Mouse (Mus musculus) lung, postnatal 0 days (tissue): ENCODE measurements around the gene Rabac1. TPM values are rescaled to one million over a fixed set of nuclear protein-coding genes. Genes with fewer than 3 reads are reported as not detected.

Experiments
- ATAC-seq: fragments of 200-750 bp; cut with Nextera tagmentation; 2 replicates; pipeline ENCODE4 v1.8.0; 2017; ENCODE audit warnings: moderate library complexity
- DNase-seq: peaks from one replicate; pipeline ENCODE4 v3.0.0-alpha.2; 2016; ENCODE audit warnings: low spot score
- H3K27ac ChIP-seq: fragments of 300-500 bp; sonication (generic); 2 replicates; pipeline ENCODE4 v1.5.1; 2014; ENCODE audit warnings: antibody characterized with exemption, mild to moderate bottlenecking, low read length, mixed read lengths
- H3K27me3 ChIP-seq: fragments of 300-500 bp; sonication (generic); replicated peaks from 2 replicates; pipeline ENCODE4 v1.6.1; 2014; ENCODE audit warnings: low read length, mixed read lengths; ENCODE audit not compliant: insufficient read depth
- H3K36me3 ChIP-seq: fragments of 300-500 bp; sonication (generic); 2 replicates; pipeline ENCODE4 v1.6.1; 2014; ENCODE audit warnings: low read length, mixed read lengths; ENCODE audit not compliant: insufficient read depth
- H3K4me1 ChIP-seq: fragments of 300-500 bp; sonication (generic); 2 replicates; pipeline ENCODE4 v1.6.1; 2014; ENCODE audit warnings: antibody characterized with exemption, low read depth, low read length, mixed read lengths; ENCODE audit not compliant: insufficient read depth
- H3K4me2 ChIP-seq: fragments of 300-500 bp; sonication (generic); replicated peaks from 2 replicates; pipeline ENCODE4 v1.6.1; 2014; ENCODE audit warnings: low read depth, mild to moderate bottlenecking, low read length, moderate library complexity, mixed read lengths
- H3K4me3 ChIP-seq: fragments of 300-500 bp; sonication (generic); 2 replicates; pipeline ENCODE4 v1.5.1; 2014; ENCODE audit warnings: low read depth, low read length
- H3K9ac ChIP-seq: fragments of 300-500 bp; sonication (generic); replicated peaks from 2 replicates; pipeline ENCODE4 v1.6.1; 2014; ENCODE audit warnings: low read depth, mild to moderate bottlenecking
- H3K9me3 ChIP-seq: fragments of 300-500 bp; sonication (generic); 2 replicates; pipeline ENCODE4 v1.6.1; 2016; ENCODE audit warnings: low read length, mixed read lengths
- CTCF ChIP-seq: IDR thresholded peaks from 2 replicates; pipeline ENCODE4 v1.5.1; 2016; ENCODE audit warnings: antibody characterized with exemption, mild to moderate bottlenecking
- EP300 ChIP-seq: IDR thresholded peaks from 2 replicates; pipeline ENCODE4 v1.6.1; 2016; ENCODE audit warnings: antibody characterized with exemption, mild to moderate bottlenecking, control low read depth
- WGBS: fragments of 180-500 bp; shearing (Covaris S2); extraction: QIAGEN DNeasy Blood & Tissue Kit; methylation state at CpG from one replicate; pipeline ENCODE4 v1.1.7; 2014; 5-methylcytosine and 5-hydroxymethylcytosine counted together
- polyA plus RNA-seq: library from polyadenylated mRNA; unstranded; fragments of >200 nt; fragmentation: Nextera tagmentation; extraction: Ambion mirVana; gene quantifications from 2 replicates; pipeline ENCODE4 v1.2.1, GENCODE M21; 2015

Rabac1 gene
- polyA plus RNA-seq, 1 experiment from 2014 or later = 561 TPM

DNA sequence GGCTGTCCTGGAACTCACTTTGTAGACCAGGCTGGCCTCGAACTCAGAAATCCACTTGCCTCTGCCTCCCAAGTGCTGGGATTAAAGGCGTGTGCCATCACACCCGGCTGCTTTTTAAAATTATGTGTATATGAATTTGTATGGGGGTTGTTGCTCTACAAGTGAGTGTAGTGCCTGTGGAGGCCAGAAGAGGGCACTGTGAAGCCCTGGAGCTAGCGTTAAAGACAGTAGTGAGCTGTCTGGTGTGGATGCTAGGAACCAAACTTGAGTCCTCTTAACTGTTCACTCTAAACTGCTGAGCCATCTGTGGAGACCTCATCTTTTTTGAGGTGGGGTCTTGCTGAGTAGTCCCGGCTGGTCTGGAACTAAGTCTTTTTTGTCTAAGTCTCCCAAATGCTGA is 13.2 kb upstream of the Rabac1 start:
- H3K4me1 ChIP-seq = no peaks in the 10 kb centered on the region
- WGBS = 63% methylated on average over 5 of the region's 5 CpGs
- ATAC-seq = no peak
- H3K9ac ChIP-seq = no peak overlapping the region
- H3K27ac ChIP-seq = no peak overlapping the region
- H3K4me2 ChIP-seq = no peak overlapping the region
- no peak overlapping the region for H3K4me3 ChIP-seq
- TF ChIP-seq CTCF = peak; percentile 30; the same call in 1 of the 2 replicates
- no peak for TF ChIP-seq EP300
- H3K9me3 ChIP-seq = no peaks in the 10 kb centered on the region
- H3K27me3 ChIP-seq = no peaks in the 10 kb centered on the region
- H3K36me3 ChIP-seq = no peaks in the 10 kb centered on the region
- DNase-seq = no peak

DNA sequence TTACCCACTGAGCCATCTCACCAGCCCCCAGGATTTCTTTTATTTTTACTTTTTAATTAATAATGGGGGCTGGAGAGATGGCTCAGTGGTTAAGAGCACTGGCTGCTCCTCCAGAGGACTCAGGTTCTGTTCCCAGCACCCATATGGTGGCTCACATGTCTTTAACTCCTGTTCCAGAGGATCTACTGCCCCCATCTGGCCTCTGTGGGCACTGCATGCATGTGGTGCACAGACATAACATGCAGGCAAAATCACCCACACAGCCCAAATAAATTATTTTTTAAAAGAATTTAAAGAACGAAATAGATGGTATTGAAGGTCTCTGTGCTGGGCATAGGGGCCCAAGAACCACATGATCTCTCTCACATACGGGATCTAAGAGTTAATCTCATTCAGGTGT is 11.8 kb upstream of the Rabac1 start:
- H3K4me2 ChIP-seq = no peak overlapping the region
- no peaks in the 10 kb centered on the region for H3K36me3 ChIP-seq
- ATAC-seq = no peak
- no peak overlapping the region for H3K4me3 ChIP-seq
- no peaks in the 10 kb centered on the region for H3K27me3 ChIP-seq
- H3K9me3 ChIP-seq = no peaks in the 10 kb centered on the region
- TF ChIP-seq CTCF (no peak), EP300 (no peak)
- no peak overlapping the region for H3K9ac ChIP-seq
- no peak for DNase-seq
- 85% methylated on average over 2 of the region's 2 CpGs for WGBS
- H3K4me1 ChIP-seq = no peaks in the 10 kb centered on the region
- H3K27ac ChIP-seq = no peak overlapping the region

DNA sequence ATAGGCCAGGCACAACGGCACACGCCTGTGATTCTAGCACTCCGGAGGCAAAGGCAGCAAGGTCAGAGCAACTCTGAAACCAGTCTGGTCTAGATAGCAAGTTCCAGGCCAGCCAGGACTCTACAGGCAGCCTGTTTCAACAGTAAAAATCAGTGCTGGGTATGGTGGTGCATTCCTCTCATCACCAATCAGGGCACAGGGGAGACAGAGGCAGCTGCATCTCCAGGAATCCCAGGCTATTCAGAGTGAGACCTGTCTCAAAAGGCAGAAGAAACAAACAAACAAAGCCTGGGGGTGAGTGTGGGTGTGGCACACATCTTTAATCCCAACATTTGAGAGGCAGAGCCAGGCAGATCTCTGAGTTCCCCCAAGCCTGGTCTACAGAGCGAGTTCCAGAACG is 10.8 kb upstream of the Rabac1 start:
- Histone ChIP-seq H3K4me1 (no peaks in the 10 kb centered on the region), H3K36me3 (no peaks in the 10 kb centered on the region), H3K9me3 (no peaks in the 10 kb centered on the region), H3K9ac (no peak overlapping the region), H3K27me3 (no peaks in the 10 kb centered on the region), H3K4me3 (no peak overlapping the region), H3K27ac (no peak overlapping the region), H3K4me2 (no peak overlapping the region)
- 84% methylated on average over 5 of the region's 5 CpGs for WGBS
- DNase-seq (no peak), ATAC-seq (no peak)
- TF ChIP-seq CTCF (no peak), EP300 (no peak)

DNA sequence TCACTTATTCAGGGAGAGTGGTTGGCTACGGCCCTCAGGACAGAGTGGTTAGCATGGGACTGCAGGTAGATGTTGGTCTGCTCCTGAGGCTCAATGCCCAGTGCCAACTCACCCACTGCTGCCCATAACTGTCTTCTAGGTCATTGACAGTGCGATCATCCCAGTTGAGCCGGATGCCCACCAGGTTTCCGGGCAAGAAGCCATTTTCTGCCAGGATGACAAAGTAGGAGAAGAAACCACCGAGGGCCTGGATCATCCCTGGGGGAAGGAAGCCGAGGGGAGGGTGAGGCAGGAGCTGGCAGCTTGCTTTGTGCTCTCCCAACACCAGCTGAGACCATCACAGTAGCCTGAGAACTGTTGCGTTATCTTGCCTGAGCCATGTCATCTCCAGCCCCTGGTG is 7.9 kb upstream of the Rabac1 start:
- TF ChIP-seq EP300 (no peak), CTCF (no peak)
- Histone ChIP-seq H3K9ac (no peak overlapping the region), H3K4me3 (no peak overlapping the region), H3K4me2 (no peak overlapping the region), H3K36me3 (no peaks in the 10 kb centered on the region), H3K27ac (no peak overlapping the region), H3K4me1 (no peaks in the 10 kb centered on the region), H3K27me3 (no peaks in the 10 kb centered on the region), H3K9me3 (no peaks in the 10 kb centered on the region)
- whole genome bisulfite sequencing = 78% methylated on average over 7 of the region's 7 CpGs
- DNase-seq (no peak), ATAC-seq (no peak)

DNA sequence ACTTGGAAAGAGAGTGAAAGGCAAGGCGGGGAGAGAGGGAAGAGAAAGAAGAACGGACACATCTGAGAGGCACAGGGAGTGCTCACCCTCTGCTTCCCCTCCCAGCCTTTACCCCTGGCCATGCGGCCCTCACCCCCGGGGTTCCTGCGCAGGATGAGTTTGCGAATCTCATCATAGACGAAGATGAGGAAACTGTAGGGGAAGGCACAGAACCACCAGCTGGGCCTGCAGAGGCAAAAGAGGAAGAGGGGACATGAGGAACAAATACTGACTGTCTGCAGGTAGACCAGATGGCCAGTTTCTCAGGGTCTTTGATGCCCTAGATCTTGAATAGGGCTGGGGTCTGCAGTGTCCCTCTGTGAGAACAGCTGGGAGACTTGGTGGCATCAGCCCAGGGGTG is 6.2 kb upstream of the Rabac1 start:
- ATAC-seq (no peak), DNase-seq (peak; percentile 25)
- H3K27me3 ChIP-seq = no peaks in the 10 kb centered on the region
- TF ChIP-seq CTCF = no peak
- no peak for TF ChIP-seq EP300
- 79% methylated on average over 7 of the region's 7 CpGs for WGBS
- H3K9ac ChIP-seq = no peak overlapping the region
- no peaks in the 10 kb centered on the region for H3K9me3 ChIP-seq
- no peaks in the 10 kb centered on the region for H3K4me1 ChIP-seq
- H3K36me3 ChIP-seq = no peaks in the 10 kb centered on the region
- H3K27ac ChIP-seq = no peak overlapping the region
- no peak overlapping the region for H3K4me3 ChIP-seq
- no peak overlapping the region for H3K4me2 ChIP-seq

DNA sequence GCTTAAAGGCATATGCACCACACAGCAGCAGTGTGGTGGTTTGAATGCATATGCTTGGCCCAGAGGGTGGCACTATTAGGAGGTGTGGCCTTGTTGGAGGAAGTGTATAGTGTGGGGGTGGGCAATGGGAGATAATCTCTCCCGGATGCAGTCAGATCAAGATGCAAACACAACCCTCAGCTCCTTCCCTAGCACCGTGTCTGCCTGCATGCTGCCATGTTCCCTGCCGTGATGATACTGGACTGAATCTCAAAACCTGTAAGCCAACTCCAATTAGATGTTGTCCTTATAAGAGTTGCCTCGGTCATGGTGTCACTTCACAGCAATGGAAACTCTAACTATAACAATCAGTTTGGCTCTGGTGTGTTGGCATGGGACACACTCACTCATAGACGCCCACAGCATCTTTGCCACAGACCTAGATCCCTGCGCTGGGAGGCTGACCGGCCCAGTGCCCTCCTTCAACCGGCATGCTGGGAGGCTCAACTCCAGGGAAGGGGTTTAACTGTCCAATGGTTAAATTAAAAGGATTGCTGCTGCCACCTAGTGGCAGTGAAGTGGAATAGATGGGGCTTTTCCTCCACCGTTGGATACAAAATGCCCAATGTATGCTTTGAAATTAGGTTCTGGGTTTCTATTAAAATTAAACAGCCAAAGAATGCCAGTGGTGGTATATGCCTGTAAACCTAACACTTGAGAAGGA is 2.5 kb upstream of the Rabac1 start:
- Histone ChIP-seq H3K4me3 (no peak overlapping the region), H3K9me3 (no peaks in the 10 kb centered on the region), H3K9ac (no peak overlapping the region), H3K36me3 (no peaks in the 10 kb centered on the region), H3K4me1 (0 out of 2 replicates have a peak, but pooled peaks cover 7% of the 10 kb centered on the region), H3K4me2 (no peak overlapping the region), H3K27ac (no peak overlapping the region), H3K27me3 (no peaks in the 10 kb centered on the region)
- TF ChIP-seq CTCF (peak; percentile 79), EP300 (no peak)
- ATAC-seq (no peak), DNase-seq (peak; percentile 74)
- WGBS = 27% methylated on average over 9 of the region's 9 CpGs

DNA sequence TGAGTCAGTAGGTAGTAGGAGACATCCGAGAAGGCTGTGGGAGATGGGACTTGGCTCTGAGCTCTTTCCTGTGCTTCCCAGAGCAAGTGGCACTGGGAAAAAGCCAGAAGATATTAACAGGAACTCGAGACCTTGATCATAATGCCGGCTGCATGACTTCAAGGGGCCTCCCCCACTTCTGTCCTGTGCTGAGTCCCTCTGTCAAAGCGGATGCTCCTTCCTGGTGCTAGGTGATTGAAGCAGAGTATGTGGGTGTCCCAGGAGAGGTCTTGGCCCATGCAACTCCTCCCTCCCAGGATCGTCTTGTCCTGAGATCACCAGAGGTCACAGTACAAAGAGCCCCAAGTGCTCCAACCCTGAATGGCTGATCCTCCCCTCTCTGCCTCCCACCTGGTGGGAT is 1.3 kb upstream of the Rabac1 start:
- TF ChIP-seq CTCF = no peak
- no peak for TF ChIP-seq EP300
- H3K4me2 ChIP-seq = no peak overlapping the region
- no peak overlapping the region for H3K9ac ChIP-seq
- no peak overlapping the region for H3K27ac ChIP-seq
- no peaks in the 10 kb centered on the region for H3K27me3 ChIP-seq
- ATAC-seq = no peak
- no peaks in the 10 kb centered on the region for H3K36me3 ChIP-seq
- H3K9me3 ChIP-seq = no peaks in the 10 kb centered on the region
- no peak for DNase-seq
- 64% methylated on average over 5 of the region's 5 CpGs for WGBS
- no peak overlapping the region for H3K4me3 ChIP-seq
- 0 out of 2 replicates have a peak, but pooled peaks cover 7% of the 10 kb centered on the region for H3K4me1 ChIP-seq
